Mouse (Mus musculus): ENCODE data around the gene Krtap1-5. TPM values are rescaled to one million over a fixed set of nuclear protein-coding genes. Genes with fewer than 3 reads are reported as not detected.

The Krtap1-5 gene
- polyA plus RNA-seq, 1 experiment from 2014 or later, result not detected

DNA sequence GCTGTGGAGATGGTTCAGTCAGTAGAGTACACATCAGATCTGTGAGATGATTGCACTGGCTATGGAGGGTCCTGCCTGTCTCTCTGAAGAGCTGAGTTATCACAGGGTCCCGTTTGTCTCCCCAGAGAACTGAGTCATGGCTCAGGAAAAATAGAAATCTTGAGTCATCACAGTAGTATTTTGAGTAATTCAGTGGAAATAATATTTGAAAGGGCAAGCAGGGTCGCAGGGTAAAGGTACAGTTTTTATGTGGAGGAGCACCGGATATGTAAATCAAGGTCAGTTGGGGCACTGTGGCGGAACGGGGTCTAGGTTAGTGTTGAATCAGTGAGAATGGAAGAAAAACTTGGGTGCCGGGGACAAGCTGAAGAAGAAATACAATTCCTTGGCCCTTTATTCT, 18.2 kb downstream of the Krtap1-5 start:
- DNase-seq (ENCODE audit: low spot score) (no peak), ATAC-seq (replicated peaks; ENCODE audit: insufficient number of reproducible peaks, low FRiP score, low TSS enrichment, low read depth) (no peak)
- Histone ChIP-seq H3K36me3 (replicated peaks; ENCODE audit: control insufficient read depth, insufficient read depth, low read depth, low read length) (no peaks in the 10 kb centered on the region), H3K4me3 (ENCODE audit: low read depth, low read length) (no peak overlapping the region), H3K27me3 (ENCODE audit: control insufficient read depth, insufficient read depth, low read length) (no peaks in the 10 kb centered on the region), H3K9ac (replicated peaks; ENCODE audit: low read length) (no peak overlapping the region), H3K9me3 (replicated peaks; ENCODE audit: control insufficient read depth, low read length) (no peaks in the 10 kb centered on the region), H3K4me1 (ENCODE audit: control insufficient read depth, insufficient read depth, low read length) (no peaks in the 10 kb centered on the region), H3K4me2 (ENCODE audit: low read depth, low read length) (no peak overlapping the region), H3K27ac (replicated peaks; ENCODE audit: low read depth, low read length) (no peak overlapping the region)
- 78% methylated on average over 6 of the region's 6 CpGs for WGBS

DNA sequence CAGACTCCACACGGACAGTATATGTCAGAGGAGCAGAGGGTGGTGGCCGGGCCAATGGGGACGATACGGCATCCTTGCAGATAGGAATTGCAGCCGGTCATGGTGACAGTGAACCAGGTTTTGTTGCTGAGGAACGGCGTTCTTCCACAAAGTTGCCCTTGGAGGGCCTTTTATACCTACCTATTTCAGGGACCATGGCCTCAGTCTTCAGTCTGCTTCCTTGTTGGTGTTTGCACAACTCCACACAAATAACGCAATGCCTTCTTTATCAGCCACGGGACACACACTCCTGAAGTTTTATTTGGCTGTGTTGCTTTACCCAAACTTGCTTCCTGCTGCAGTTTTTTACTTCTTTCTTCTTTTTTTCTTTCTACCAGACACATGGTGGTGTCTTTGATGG, 21.4 kb downstream of the Krtap1-5 start, which contains the start of gene Gm11939:
TSS of gene Gm11939 (minus strand) at position 101 of the 400 bp plus-strand sequence.
- Histone ChIP-seq H3K9ac (replicated peaks; ENCODE audit: low read length) (no peak within 1 kb of the TSS), H3K4me3 (ENCODE audit: low read depth, low read length) (no peak within 1 kb of the TSS), H3K36me3 (replicated peaks; ENCODE audit: control insufficient read depth, insufficient read depth, low read depth, low read length) (no peaks in the 10 kb centered on the region), H3K4me1 (ENCODE audit: control insufficient read depth, insufficient read depth, low read length) (no peaks in the 10 kb centered on the region), H3K27ac (replicated peaks; ENCODE audit: low read depth, low read length) (no peak within 1 kb of the TSS), H3K4me2 (ENCODE audit: low read depth, low read length) (no peak within 1 kb of the TSS), H3K27me3 (ENCODE audit: control insufficient read depth, insufficient read depth, low read length) (no peaks in the 10 kb centered on the region), H3K9me3 (replicated peaks; ENCODE audit: control insufficient read depth, low read length) (no peaks in the 10 kb centered on the region)
- no peak for DNase-seq (ENCODE audit: low spot score)
- no peak for ATAC-seq (replicated peaks; ENCODE audit: insufficient number of reproducible peaks, low FRiP score, low TSS enrichment, low read depth)
- WGBS, result 90% methylated on average over 9 of the region's 9 CpGs

DNA sequence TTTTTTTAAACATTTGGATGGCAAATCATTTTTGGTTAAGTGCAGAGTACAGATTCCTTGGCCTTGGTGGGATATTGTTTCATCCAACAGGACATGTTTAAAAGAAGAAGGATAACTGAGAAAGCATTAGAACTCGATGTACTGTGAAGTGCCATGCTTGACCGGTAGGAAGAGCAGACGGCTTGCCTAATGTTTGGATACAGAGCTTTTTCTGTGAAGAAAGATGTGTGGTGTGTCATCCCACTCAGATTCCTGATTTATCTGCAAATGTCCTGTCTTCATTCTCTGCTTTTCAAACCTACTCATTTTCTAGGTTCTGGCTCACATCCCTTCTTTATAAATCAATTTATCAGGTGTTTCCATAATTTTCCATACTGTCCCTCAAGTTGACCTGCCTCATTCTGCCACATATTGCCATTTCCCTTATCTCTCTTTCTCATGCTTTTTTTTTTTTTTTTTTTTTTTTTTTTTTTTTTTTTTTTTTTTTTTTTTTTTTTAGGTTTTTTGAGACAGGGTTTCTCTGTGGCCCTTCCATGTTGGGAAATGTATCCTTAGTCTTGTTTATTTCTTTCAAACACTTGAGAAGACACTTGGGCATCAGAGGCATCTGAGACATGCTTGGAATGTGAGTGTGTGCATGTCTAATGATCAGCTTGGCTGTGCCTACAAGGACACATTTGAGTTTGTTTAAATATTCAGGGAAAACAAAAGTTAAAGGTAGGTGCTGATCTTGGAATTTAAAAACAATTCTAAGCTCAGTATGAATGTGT, 22.7 kb downstream of the Krtap1-5 start:
- H3K4me2 ChIP-seq (ENCODE audit: low read depth, low read length), result no peak overlapping the region
- H3K4me1 ChIP-seq (ENCODE audit: control insufficient read depth, insufficient read depth, low read length), result no peaks in the 10 kb centered on the region
- 65% methylated on average over 3 of the region's 3 CpGs for WGBS
- H3K36me3 ChIP-seq (replicated peaks; ENCODE audit: control insufficient read depth, insufficient read depth, low read depth, low read length), result no peaks in the 10 kb centered on the region
- no peaks in the 10 kb centered on the region for H3K27me3 ChIP-seq (ENCODE audit: control insufficient read depth, insufficient read depth, low read length)
- no peak overlapping the region for H3K9ac ChIP-seq (replicated peaks; ENCODE audit: low read length)
- no peak for DNase-seq (ENCODE audit: low spot score)
- H3K9me3 ChIP-seq (replicated peaks; ENCODE audit: control insufficient read depth, low read length), result no peaks in the 10 kb centered on the region
- H3K4me3 ChIP-seq (ENCODE audit: low read depth, low read length), result no peak overlapping the region
- ATAC-seq (replicated peaks; ENCODE audit: insufficient number of reproducible peaks, low FRiP score, low TSS enrichment, low read depth), result no peak
- no peak overlapping the region for H3K27ac ChIP-seq (replicated peaks; ENCODE audit: low read depth, low read length)

DNA sequence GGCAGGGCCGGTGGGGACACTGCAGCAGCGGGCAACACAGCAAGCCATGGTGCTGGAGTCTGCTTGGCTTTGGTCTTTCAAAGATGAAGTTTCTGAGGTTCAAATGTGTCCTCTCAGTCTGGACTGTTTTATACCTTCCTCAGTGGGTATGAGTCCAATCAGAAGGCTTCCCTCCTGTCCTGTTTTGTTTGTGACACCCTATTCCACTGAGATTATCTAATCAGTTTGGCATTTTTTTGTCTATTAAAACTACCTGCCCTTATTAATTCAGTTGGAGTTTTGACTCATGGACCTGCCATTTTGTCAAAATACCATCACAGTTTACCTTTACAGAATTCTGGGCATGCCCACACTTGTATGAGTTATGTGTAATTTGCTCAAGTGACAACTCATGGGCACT, 24.1 kb downstream of the Krtap1-5 start, which contains the start of gene Krtap3-2:
TSS of gene Krtap3-2 (minus strand) at position 101 of the 400 bp plus-strand sequence.
- H3K36me3 ChIP-seq (replicated peaks; ENCODE audit: control insufficient read depth, insufficient read depth, low read depth, low read length), result no peaks in the 10 kb centered on the region
- no peaks in the 10 kb centered on the region for H3K27me3 ChIP-seq (ENCODE audit: control insufficient read depth, insufficient read depth, low read length)
- no peak within 1 kb of the TSS for H3K4me3 ChIP-seq (ENCODE audit: low read depth, low read length)
- H3K9ac ChIP-seq (replicated peaks; ENCODE audit: low read length), result no peak within 1 kb of the TSS
- 78% methylated on average over 1 of the region's 2 CpGs for WGBS
- H3K4me2 ChIP-seq (ENCODE audit: low read depth, low read length), result no peak within 1 kb of the TSS
- no peak within 1 kb of the TSS for H3K27ac ChIP-seq (replicated peaks; ENCODE audit: low read depth, low read length)
- ATAC-seq (replicated peaks; ENCODE audit: insufficient number of reproducible peaks, low FRiP score, low TSS enrichment, low read depth) (no peak), DNase-seq (ENCODE audit: low spot score) (no peak)
- no peaks in the 10 kb centered on the region for H3K4me1 ChIP-seq (ENCODE audit: control insufficient read depth, insufficient read depth, low read length)
- H3K9me3 ChIP-seq (replicated peaks; ENCODE audit: control insufficient read depth, low read length), result no peaks in the 10 kb centered on the region

DNA sequence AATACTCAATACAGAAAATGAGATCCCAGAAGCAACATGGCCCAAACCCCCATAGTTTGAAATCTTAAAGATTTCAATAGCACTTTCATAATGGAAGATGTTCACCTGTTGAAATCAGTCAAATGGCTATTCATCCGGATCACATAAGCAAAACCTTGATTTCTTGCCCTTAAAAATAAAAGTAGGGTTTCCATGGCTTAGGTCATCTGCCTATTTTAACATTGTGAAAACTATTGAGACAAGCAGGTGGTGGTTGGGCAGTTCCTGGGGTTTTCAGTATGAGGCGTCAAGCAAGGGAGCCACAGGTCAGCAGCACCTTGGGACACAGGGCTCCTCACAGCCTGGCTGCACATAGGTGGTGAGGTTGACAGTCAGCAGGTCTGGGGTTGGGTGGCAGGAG, 24.6 kb downstream of the Krtap1-5 start:
- ATAC-seq (replicated peaks; ENCODE audit: insufficient number of reproducible peaks, low FRiP score, low TSS enrichment, low read depth) (no peak), DNase-seq (ENCODE audit: low spot score) (no peak)
- H3K4me3 ChIP-seq (ENCODE audit: low read depth, low read length), result no peak overlapping the region
- no peaks in the 10 kb centered on the region for H3K36me3 ChIP-seq (replicated peaks; ENCODE audit: control insufficient read depth, insufficient read depth, low read depth, low read length)
- H3K4me2 ChIP-seq (ENCODE audit: low read depth, low read length), result no peak overlapping the region
- H3K27ac ChIP-seq (replicated peaks; ENCODE audit: low read depth, low read length), result no peak overlapping the region
- H3K27me3 ChIP-seq (ENCODE audit: control insufficient read depth, insufficient read depth, low read length), result no peaks in the 10 kb centered on the region
- no peak overlapping the region for H3K9ac ChIP-seq (replicated peaks; ENCODE audit: low read length)
- WGBS, result 88% methylated on average over 2 of the region's 2 CpGs
- no peaks in the 10 kb centered on the region for H3K9me3 ChIP-seq (replicated peaks; ENCODE audit: control insufficient read depth, low read length)
- H3K4me1 ChIP-seq (ENCODE audit: control insufficient read depth, insufficient read depth, low read length), result no peaks in the 10 kb centered on the region

DNA sequence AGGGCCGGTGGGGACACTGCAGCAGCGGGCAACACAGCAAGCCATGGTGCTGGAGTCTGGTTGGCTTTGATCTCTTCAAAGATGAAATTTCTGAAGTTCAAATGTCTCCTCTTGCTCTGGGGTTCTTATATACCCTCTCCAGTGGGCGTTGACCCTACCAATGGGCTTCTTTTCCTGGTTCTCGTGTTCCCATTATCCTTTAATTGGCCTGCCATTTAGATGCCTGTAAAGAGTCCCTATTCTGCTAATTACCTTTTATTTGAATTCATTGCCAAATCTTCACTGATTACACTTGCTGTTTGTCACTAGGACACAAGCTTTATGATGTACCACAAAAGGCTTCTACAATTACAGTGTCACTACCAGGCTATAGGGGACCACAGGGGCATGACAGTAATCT, 30.1 kb downstream of the Krtap1-5 start, which contains the start of gene Krtap3-3:
TSS of gene Krtap3-3 (minus strand) at position 101 of the 400 bp plus-strand sequence.
- Histone ChIP-seq H3K4me1 (ENCODE audit: control insufficient read depth, insufficient read depth, low read length) (no peaks in the 10 kb centered on the region), H3K9ac (replicated peaks; ENCODE audit: low read length) (no peak within 1 kb of the TSS), H3K4me2 (ENCODE audit: low read depth, low read length) (no peak within 1 kb of the TSS), H3K9me3 (replicated peaks; ENCODE audit: control insufficient read depth, low read length) (no peaks in the 10 kb centered on the region), H3K36me3 (replicated peaks; ENCODE audit: control insufficient read depth, insufficient read depth, low read depth, low read length) (no peaks in the 10 kb centered on the region), H3K4me3 (ENCODE audit: low read depth, low read length) (no peak within 1 kb of the TSS), H3K27me3 (ENCODE audit: control insufficient read depth, insufficient read depth, low read length) (no peaks in the 10 kb centered on the region), H3K27ac (replicated peaks; ENCODE audit: low read depth, low read length) (no peak within 1 kb of the TSS)
- WGBS, result 75% methylated on average over 4 of the region's 4 CpGs
- no peak for DNase-seq (ENCODE audit: low spot score)
- no peak for ATAC-seq (replicated peaks; ENCODE audit: insufficient number of reproducible peaks, low FRiP score, low TSS enrichment, low read depth)

DNA sequence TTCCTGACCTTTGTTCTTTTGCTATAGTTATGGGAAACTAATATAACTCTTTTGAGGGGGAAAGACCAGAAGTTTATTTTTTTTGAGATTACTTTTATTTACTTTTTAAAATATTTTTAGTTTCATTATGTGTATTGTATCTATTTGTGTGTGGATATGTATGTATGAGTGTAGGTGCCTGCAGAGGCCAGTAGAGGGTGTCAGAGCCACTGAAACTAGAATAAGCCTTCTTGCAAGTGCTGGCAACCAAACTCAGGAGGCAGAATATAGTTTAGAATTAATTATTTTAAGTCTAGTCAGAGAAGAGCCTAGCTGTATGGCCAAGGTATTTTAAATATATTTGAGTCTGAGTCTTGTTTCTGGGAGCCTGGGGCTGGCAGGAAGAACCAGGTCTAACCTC, 32.9 kb downstream of the Krtap1-5 start:
- DNase-seq (ENCODE audit: low spot score) (no peak), ATAC-seq (replicated peaks; ENCODE audit: insufficient number of reproducible peaks, low FRiP score, low TSS enrichment, low read depth) (no peak)
- Histone ChIP-seq H3K27ac (replicated peaks; ENCODE audit: low read depth, low read length) (no peak overlapping the region), H3K9ac (replicated peaks; ENCODE audit: low read length) (no peak overlapping the region), H3K4me3 (ENCODE audit: low read depth, low read length) (no peak overlapping the region), H3K36me3 (replicated peaks; ENCODE audit: control insufficient read depth, insufficient read depth, low read depth, low read length) (no peaks in the 10 kb centered on the region), H3K4me1 (ENCODE audit: control insufficient read depth, insufficient read depth, low read length) (no peaks in the 10 kb centered on the region), H3K4me2 (ENCODE audit: low read depth, low read length) (no peak overlapping the region), H3K9me3 (replicated peaks; ENCODE audit: control insufficient read depth, low read length) (no peaks in the 10 kb centered on the region), H3K27me3 (ENCODE audit: control insufficient read depth, insufficient read depth, low read length) (no peaks in the 10 kb centered on the region)

DNA sequence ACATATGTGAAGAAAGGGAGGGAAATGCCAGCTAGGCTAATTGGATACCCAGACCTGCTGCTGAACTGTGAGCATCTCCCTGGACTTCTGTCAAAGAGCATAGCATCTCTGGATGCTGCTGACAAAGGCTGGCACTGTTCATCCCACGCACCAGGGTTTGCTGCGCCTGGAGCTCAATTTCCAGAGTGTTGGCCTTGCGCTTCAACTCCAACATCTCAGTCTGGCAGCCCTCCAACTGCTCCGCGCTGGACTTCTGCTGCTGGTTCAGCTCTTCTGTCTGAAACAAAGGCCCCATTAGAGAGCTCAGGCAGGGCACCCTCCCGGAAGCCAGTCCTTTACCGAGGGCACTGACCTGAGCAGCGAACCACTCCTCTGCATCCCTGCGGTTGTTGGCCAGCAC, 41.1 kb downstream of the Krtap1-5 start:
- no peak overlapping the region for H3K27ac ChIP-seq (replicated peaks; ENCODE audit: low read depth, low read length)
- no peak overlapping the region for H3K4me2 ChIP-seq (ENCODE audit: low read depth, low read length)
- ATAC-seq (replicated peaks; ENCODE audit: insufficient number of reproducible peaks, low FRiP score, low TSS enrichment, low read depth) (no peak), DNase-seq (ENCODE audit: low spot score) (no peak)
- WGBS, result 53% methylated on average over 9 of the region's 9 CpGs
- H3K9me3 ChIP-seq (replicated peaks; ENCODE audit: control insufficient read depth, low read length), result no peaks in the 10 kb centered on the region
- no peaks in the 10 kb centered on the region for H3K4me1 ChIP-seq (ENCODE audit: control insufficient read depth, insufficient read depth, low read length)
- H3K27me3 ChIP-seq (ENCODE audit: control insufficient read depth, insufficient read depth, low read length), result no peaks in the 10 kb centered on the region
- H3K36me3 ChIP-seq (replicated peaks; ENCODE audit: control insufficient read depth, insufficient read depth, low read depth, low read length), result no peaks in the 10 kb centered on the region
- H3K4me3 ChIP-seq (ENCODE audit: low read depth, low read length), result no peak overlapping the region
- no peak overlapping the region for H3K9ac ChIP-seq (replicated peaks; ENCODE audit: low read length)
